Mouse (Mus musculus) hindbrain, embryonic 14.5 days (tissue): Measurements from ENCODE around the gene Pomt1. TPM values are rescaled to one million over a fixed set of nuclear protein-coding genes. Genes with fewer than 3 reads are reported as not detected.

Experiments used
- ATAC-seq: fragments of 200-750 bp; cut with Nextera tagmentation; 2 replicates; pipeline ENCODE4 v1.8.0; 2017; ENCODE audit warnings: moderate number of reproducible peaks, mild to moderate bottlenecking, moderate TSS enrichment, moderate library complexity; ENCODE audit not compliant: low FRiP score
- DNase-seq: peaks from one replicate; pipeline ENCODE4 v3.0.0-alpha.2; 2015; ENCODE audit warnings: low spot score
- H3K27ac ChIP-seq: fragments of 300-500 bp; sonication (generic); 2 replicates; pipeline ENCODE4 v1.5.1; 2014; ENCODE audit warnings: mild to moderate bottlenecking, moderate library complexity
- H3K27me3 ChIP-seq: fragments of 300-500 bp; sonication (generic); 2 replicates; pipeline ENCODE4 v1.6.1; 2014; ENCODE audit warnings: mild to moderate bottlenecking, low read length, mixed read lengths; ENCODE audit not compliant: control insufficient read depth, insufficient read depth
- H3K36me3 ChIP-seq: fragments of 300-500 bp; sonication (generic); replicated peaks from 2 replicates; pipeline ENCODE4 v1.6.1; 2014; ENCODE audit not compliant: control insufficient read depth, insufficient read depth
- H3K4me1 ChIP-seq: fragments of 300-500 bp; sonication (generic); replicated peaks from 2 replicates; pipeline ENCODE4 v1.6.1; 2014; ENCODE audit warnings: antibody characterized with exemption, low read length, mixed read lengths; ENCODE audit not compliant: control insufficient read depth, insufficient read depth
- H3K4me2 ChIP-seq: fragments of 300-500 bp; sonication (generic); replicated peaks from 2 replicates; pipeline ENCODE4 v1.6.1; 2014; ENCODE audit warnings: mild to moderate bottlenecking, moderate library complexity
- H3K4me3 ChIP-seq: fragments of 300-500 bp; sonication (generic); replicated peaks from 2 replicates; pipeline ENCODE4 v1.5.1; 2014; ENCODE audit warnings: mild to moderate bottlenecking, low read length
- H3K9ac ChIP-seq: fragments of 300-500 bp; sonication (generic); 2 replicates; pipeline ENCODE4 v1.6.1; 2014
- H3K9me3 ChIP-seq: fragments of 300-500 bp; sonication (generic); 2 replicates; pipeline ENCODE4 v1.6.1; 2016; ENCODE audit warnings: low read length; ENCODE audit not compliant: control insufficient read depth
- WGBS: fragments of 180-500 bp; shearing (Covaris S2); extraction: QIAGEN DNeasy Blood & Tissue Kit; methylation state at CpG from one replicate; pipeline ENCODE4 v1.1.7; 2014; 5-methylcytosine and 5-hydroxymethylcytosine counted together
- polyA plus RNA-seq: library from polyadenylated mRNA; unstranded; fragments of >200 nt; fragmentation: Nextera tagmentation; extraction: Ambion mirVana; gene quantifications from 2 replicates; pipeline ENCODE4 v1.2.1, GENCODE M21; 2014

Gene Pomt1
- polyA plus RNA-seq, 1 experiment from 2014 or later = 30.8 TPM

DNA sequence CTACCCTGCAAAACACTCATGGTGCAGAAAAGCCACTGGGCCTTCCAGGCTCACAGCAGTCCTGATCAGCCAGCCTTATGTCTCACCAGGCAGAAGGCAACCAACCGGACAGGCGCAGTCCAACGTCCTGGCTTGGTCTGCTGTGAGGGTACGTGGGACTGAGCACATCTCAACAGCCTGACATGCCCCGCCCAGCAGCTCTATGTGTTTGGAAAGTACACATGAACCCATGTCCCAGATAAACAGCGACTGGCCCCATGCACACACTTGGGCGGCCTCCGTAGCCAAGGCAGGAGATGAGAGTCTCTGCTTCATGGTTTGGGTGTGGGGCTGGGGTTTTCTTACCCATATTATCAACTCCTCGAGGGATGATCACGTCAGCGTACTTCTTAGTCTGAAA, 19.9 kb downstream of the Pomt1 start:
- H3K27me3 ChIP-seq = no peaks in the 10 kb centered on the region
- WGBS = 95% methylated on average over 11 of the region's 11 CpGs
- H3K9me3 ChIP-seq = no peaks in the 10 kb centered on the region
- no peak overlapping the region for H3K4me3 ChIP-seq
- no peak overlapping the region for H3K4me2 ChIP-seq
- peaks cover 8% of the 10 kb centered on the region for H3K4me1 ChIP-seq
- H3K27ac ChIP-seq = no peak overlapping the region
- ATAC-seq (no peak), DNase-seq (no peak)
- no peak overlapping the region for H3K9ac ChIP-seq
- H3K36me3 ChIP-seq = peaks cover 72% of the 10 kb centered on the region

DNA sequence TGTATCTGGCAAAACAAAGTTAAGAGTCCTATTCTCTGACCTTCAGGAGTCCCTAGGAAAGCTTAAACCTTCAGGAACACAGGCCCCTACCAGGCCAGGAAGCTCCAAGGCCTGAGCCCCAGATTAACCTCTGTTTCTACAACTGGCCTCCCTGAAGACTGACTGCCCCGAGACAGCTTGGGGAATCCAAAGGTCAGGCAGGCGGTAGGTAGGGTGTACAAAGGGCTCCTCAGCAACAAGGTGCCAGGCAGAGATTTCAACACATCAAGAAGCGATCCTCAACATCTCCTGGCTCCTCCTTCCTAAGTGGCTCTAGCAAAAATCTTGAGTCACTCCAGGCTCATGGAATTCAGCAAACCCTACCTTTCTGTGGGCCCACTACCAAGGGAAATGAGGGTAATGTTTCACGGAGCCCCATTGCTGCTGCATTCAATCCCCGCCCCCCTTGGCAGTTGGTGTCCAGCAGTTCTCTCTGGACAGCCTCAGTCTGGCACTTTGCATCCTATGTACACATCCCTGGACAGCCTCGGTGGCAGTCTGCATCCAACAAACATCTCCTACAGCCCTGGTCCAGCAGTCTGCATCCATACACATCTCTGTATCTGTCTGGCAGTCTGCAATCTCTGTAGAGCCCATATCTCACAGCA, 22.6 kb downstream of the Pomt1 start:
- no peak for DNase-seq

DNA sequence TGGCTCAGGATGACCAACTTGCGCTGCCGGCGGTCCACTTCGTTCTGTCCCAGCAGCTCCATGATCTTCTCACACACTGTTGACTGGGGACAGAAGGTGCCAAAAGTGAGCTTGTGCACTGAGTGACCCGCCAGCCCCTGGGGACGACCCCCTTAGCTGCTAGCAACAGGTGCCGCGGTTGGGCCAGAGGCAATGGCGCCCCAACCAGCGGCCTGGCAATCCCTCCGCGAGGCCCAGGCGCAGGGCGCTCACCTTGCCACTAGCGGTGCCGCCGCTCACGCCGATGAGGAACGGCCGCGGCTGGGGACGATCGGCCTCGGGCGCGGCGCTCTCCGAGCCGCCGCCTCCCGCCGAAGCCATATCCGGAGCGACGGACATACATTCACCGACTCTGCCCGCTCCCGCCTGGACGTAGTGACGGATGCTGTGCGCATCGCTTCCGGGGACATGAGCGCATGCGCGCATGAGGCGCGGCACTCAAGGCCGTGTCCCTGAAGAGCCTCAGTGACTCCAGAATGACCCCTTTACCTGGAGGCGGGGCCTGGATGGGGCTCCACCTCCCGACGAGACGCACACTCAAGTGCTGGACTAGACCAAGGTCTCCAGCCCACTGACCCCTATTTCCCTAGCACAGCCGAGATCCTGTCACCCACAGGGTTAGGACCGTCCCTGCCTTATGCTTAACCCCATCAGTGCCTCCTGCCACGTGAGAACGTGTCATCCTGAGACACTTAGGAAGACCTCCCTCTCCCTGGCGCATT, 23.4 kb downstream of the Pomt1 start, which contains the start of gene Uck1:
Gene Uck1 (minus strand): TSS at position 503 of the 761 bp plus-strand sequence.
- peak within 1 kb of the TSS; percentile 92 for H3K9ac ChIP-seq
- peaks cover 8% of the 10 kb centered on the region for H3K4me1 ChIP-seq
- DNase-seq (peak; percentile 87), ATAC-seq (peak; percentile 91)
- peak within 1 kb of the TSS; percentile 90 for H3K4me2 ChIP-seq
- peaks cover 36% of the 10 kb centered on the region for H3K36me3 ChIP-seq
- H3K27ac ChIP-seq = peak within 1 kb of the TSS; percentile 51; the same call in 1 of the 2 replicates
- H3K4me3 ChIP-seq = peak within 1 kb of the TSS; percentile 84
- WGBS = 2% methylated on average over 57 of the region's 59 CpGs
- no peaks in the 10 kb centered on the region for H3K27me3 ChIP-seq
- H3K9me3 ChIP-seq = no peaks in the 10 kb centered on the region

More for the DNA sequence above, 22.6 kb downstream of the Pomt1 start:
- H3K36me3 ChIP-seq = peaks cover 44% of the 10 kb centered on the region
- peaks cover 8% of the 10 kb centered on the region for H3K4me1 ChIP-seq
- H3K4me3 ChIP-seq = peak overlapping the region; percentile 84
- peak overlapping the region; percentile 90 for H3K4me2 ChIP-seq
- no peaks in the 10 kb centered on the region for H3K9me3 ChIP-seq
- H3K9ac ChIP-seq = peak overlapping the region; percentile 92
- no peaks in the 10 kb centered on the region for H3K27me3 ChIP-seq
- no peak for ATAC-seq
- no peak overlapping the region for H3K27ac ChIP-seq
- 61% methylated on average over 6 of the region's 6 CpGs for WGBS

DNA sequence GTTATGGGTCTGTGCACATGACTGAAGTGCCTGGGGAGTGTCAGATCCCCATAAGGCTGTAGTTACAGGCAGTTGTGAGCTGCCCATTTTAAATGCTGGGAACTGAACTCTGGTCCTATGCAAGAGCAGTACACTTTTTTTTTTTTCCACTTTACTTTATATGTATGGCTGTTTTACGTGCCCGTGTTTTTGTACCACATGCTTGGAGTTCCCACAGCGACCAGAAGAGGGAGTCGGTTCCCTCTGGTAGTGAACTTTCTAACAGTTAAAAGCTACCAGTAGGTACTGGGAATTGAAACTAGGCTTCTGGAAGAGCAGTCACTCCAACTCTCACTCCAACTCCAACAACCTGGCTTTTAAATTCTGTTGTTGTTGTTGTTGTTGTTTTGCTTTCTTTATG, 24.2 kb downstream of the Pomt1 start:
- DNase-seq (peak; percentile 52), ATAC-seq (no peak)
- H3K4me3 ChIP-seq = peak overlapping the region; percentile 84; the same call in 1 of the 2 replicates
- H3K4me1 ChIP-seq = peaks cover 8% of the 10 kb centered on the region
- 30% methylated on average over 4 of the region's 4 CpGs for WGBS
- H3K9me3 ChIP-seq = no peaks in the 10 kb centered on the region
- H3K36me3 ChIP-seq = peaks cover 33% of the 10 kb centered on the region
- H3K4me2 ChIP-seq = peak overlapping the region; percentile 90; the same call in 1 of the 2 replicates
- H3K27ac ChIP-seq = no peak overlapping the region
- no peak overlapping the region for H3K9ac ChIP-seq
- no peaks in the 10 kb centered on the region for H3K27me3 ChIP-seq

DNA sequence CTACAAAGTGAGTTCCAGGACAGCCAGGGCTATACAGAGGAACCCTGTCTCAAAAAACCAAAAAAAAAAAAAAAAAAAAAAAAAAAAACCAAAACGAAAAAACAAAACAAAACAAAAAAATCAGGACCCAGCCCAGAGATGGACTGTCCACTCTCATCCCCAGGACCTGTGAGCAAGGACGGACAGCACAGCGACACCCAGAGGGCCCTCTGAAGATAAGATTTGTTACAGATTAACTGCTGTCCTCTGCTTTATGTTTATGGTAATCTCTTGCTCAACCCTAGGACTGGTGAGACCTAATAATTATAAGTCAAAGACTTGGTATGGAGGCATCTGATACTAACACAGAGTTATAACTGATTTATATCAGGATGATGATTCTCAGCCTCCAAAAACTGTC, 39.4 kb downstream of the Pomt1 start:
- H3K9me3 ChIP-seq = no peaks in the 10 kb centered on the region
- no peaks in the 10 kb centered on the region for H3K27me3 ChIP-seq
- no peak overlapping the region for H3K27ac ChIP-seq
- H3K4me3 ChIP-seq = no peak overlapping the region
- H3K4me2 ChIP-seq = no peak overlapping the region
- DNase-seq (no peak), ATAC-seq (no peak)
- 77% methylated on average over 3 of the region's 3 CpGs for WGBS
- H3K36me3 ChIP-seq = peaks cover 42% of the 10 kb centered on the region
- no peak overlapping the region for H3K9ac ChIP-seq
- no peaks in the 10 kb centered on the region for H3K4me1 ChIP-seq

DNA sequence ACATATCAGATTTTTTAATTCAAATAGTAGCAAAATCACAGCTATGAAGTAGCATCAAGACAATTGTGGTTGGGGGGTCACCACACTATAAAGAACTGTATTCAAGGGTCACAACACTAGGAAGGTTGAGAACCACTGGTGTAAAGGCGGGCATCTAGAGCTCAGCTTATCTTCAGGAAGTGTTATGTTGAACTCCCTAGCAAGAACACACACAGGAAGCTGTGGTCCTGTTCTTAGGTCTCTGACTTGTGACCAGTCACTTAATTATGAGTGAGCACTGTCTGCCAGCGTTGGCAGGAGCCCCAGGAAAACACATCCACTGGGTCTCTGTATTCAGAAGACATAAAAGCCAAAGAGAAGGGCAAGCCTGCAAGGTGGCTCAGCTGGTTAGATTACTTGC, 45.9 kb downstream of the Pomt1 start:
- ATAC-seq (no peak), DNase-seq (no peak)
- no peak overlapping the region for H3K4me3 ChIP-seq
- H3K9ac ChIP-seq = no peak overlapping the region
- peaks cover 8% of the 10 kb centered on the region for H3K4me1 ChIP-seq
- peaks cover 83% of the 10 kb centered on the region for H3K36me3 ChIP-seq
- 94% methylated on average over 2 of the region's 2 CpGs for WGBS
- no peak overlapping the region for H3K27ac ChIP-seq
- H3K4me2 ChIP-seq = no peak overlapping the region
- no peaks in the 10 kb centered on the region for H3K27me3 ChIP-seq
- H3K9me3 ChIP-seq = no peaks in the 10 kb centered on the region

DNA sequence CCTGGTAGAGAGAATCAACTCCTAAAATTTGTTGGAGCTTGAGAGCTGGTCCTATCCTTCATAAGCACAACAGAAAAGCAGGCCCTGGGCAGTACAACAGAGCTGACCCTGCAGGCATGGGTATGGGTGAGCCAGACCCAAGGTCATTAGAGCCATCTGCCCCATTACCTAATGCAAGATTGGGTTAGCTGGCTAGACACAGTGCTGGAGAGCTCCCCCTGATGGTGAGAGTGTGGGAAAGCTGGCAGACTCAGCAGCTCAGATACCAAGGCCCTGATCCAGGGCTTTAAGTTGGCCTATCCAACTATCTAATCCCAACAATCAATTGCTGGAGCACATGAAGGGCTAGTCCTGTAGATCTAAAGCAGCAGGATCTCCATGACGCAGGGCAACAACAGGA, 46.3 kb downstream of the Pomt1 start:
- Histone ChIP-seq H3K4me2 (no peak overlapping the region), H3K27ac (no peak overlapping the region), H3K9ac (no peak overlapping the region), H3K36me3 (peaks cover 79% of the 10 kb centered on the region), H3K27me3 (no peaks in the 10 kb centered on the region), H3K9me3 (no peaks in the 10 kb centered on the region), H3K4me3 (no peak overlapping the region), H3K4me1 (peaks cover 8% of the 10 kb centered on the region)
- 88% methylated on average over 1 of the region's 1 CpGs for WGBS
- peak; percentile 54 for DNase-seq
- no peak for ATAC-seq

DNA sequence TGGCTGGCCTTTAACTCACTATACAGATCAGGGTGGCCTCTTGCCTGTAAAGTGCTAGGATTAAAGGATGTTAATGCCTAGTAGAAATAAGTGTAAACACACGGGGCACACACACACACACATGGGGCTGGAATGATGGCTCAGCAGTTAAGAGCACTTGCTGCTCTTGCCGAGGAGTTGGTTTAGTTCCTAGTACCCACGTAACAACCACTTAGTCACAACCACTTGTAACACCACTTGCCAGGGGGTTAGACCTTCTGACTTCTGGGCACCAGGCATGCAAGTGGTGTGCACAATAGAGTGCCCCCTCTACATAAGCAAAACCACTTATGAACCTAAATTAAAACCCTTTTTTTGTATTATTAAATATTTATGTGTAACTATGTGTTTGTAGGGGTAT, 47.6 kb downstream of the Pomt1 start:
- WGBS = 93% methylated on average over 3 of the region's 3 CpGs
- no peak overlapping the region for H3K27ac ChIP-seq
- no peak overlapping the region for H3K4me3 ChIP-seq
- peaks cover 66% of the 10 kb centered on the region for H3K36me3 ChIP-seq
- DNase-seq (no peak), ATAC-seq (no peak)
- peaks cover 12% of the 10 kb centered on the region for H3K4me1 ChIP-seq
- H3K27me3 ChIP-seq = no peaks in the 10 kb centered on the region
- H3K9me3 ChIP-seq = no peaks in the 10 kb centered on the region
- H3K4me2 ChIP-seq = no peak overlapping the region
- H3K9ac ChIP-seq = no peak overlapping the region

DNA sequence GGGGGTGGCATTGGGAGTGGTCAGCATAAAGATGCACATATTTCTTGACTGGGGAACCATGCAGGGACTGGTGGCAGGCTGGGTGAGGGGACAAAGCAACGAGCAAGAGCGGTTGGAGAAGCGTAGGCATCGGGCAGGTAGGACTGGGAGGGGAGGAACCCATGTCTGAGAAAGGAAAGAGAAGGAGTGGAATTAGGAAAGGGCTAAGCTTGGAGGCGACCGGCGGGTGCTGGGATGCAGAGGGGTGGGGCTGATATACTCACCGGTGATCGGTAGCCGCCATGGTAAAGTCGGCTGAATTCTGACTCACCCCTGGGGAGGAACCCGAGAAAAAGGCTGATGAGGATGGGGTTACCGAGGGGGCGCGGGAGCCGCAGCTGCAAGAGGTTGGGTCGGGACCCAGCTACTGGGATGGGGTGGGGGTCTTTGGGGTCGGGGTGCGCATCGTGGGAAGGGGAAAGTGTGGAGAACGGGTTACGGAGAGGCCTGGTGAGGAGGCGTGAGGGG, 51.0 kb downstream of the Pomt1 start, which contains the start of gene Golga2:
Gene Golga2 (plus strand): TSS at position 51 of the 507 bp plus-strand sequence.
- Histone ChIP-seq H3K36me3 (peaks cover 40% of the 10 kb centered on the region), H3K9ac (peak within 1 kb of the TSS; percentile 91), H3K27me3 (no peaks in the 10 kb centered on the region), H3K9me3 (no peaks in the 10 kb centered on the region), H3K4me1 (peaks cover 22% of the 10 kb centered on the region), H3K4me3 (peak within 1 kb of the TSS; percentile 84), H3K4me2 (peak within 1 kb of the TSS; percentile 94), H3K27ac (peak within 1 kb of the TSS; percentile 82)
- 2% methylated on average over 23 of the region's 23 CpGs for WGBS
- ATAC-seq (no peak), DNase-seq (no peak)
